Mouse (Mus musculus) myocyte (in vitro differentiated cells): Measurements from ENCODE around the gene Cyp2g1.

Experiments used
- MAX ChIP-seq: IDR thresholded peaks from one replicate; pipeline ENCODE4 v1.6.1; 2011; ENCODE audit warnings: low read depth, mild to moderate bottlenecking, control low read depth
- POLR2A ChIP-seq: IDR thresholded peaks from one replicate; pipeline ENCODE4 v1.6.1; 2011; ENCODE audit warnings: low read depth, mild to moderate bottlenecking, control low read depth, moderate library complexity; ENCODE audit not compliant: insufficient read length
- POLR2AphosphoS2 ChIP-seq: IDR thresholded peaks from one replicate; pipeline ENCODE4 v1.6.1; 2011; ENCODE audit warnings: low read depth, control low read depth; ENCODE audit not compliant: insufficient read length
- REST ChIP-seq: IDR thresholded peaks from one replicate; pipeline ENCODE4 v1.6.1; 2011; ENCODE audit warnings: mild to moderate bottlenecking, control low read depth, moderate library complexity; ENCODE audit not compliant: insufficient read depth, insufficient read length

DNA sequence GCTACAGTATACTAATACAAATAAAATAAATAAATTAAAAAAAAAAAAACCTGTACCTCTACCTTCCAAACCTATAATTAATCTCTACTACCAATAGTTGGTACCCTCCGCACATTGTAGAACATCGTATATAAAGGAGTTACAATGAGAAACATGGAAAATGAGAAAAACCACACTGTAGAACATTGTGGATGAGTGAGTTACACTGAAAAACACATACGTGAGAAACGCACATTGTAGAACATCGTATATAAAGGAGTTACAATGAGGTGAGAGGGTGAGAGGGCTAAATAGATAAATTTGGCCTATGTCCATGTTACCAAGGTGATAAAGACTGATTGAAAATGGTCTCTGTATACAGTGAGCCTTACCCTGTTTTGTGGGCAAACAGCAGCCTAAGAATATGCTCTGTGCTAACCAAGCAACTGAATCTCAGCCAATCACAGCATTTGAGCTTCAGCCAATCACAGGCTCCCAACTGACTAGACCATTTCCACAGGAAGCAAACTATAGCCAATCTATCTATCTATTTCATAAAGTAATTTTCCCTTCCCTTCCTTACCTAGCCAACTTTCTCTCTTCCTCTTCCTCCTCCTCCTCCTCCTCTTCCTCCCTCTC lies 28.8 kb upstream of the Cyp2g1 start:
- TF ChIP-seq POLR2A: no peak
- TF ChIP-seq REST: no peak
- TF ChIP-seq POLR2AphosphoS2: no peak
- no peak for TF ChIP-seq MAX
